Mouse (Mus musculus) bone marrow, adult 2 months (tissue): ENCODE measurements around the gene Pcp2. TPM values are rescaled to one million over a fixed set of nuclear protein-coding genes. Genes with fewer than 3 reads are reported as not detected.

ENCODE experiments used
- H3K27ac ChIP-seq: fragments of 200-500 bp; 2 replicates; pipeline ENCODE4 v1.5.1; 2012; ENCODE audit warnings: low read depth, mild to moderate bottlenecking, control low read depth, inconsistent platforms, low read length; ENCODE audit not compliant: control insufficient read depth, poor library complexity, insufficient read depth
- H3K4me1 ChIP-seq: fragments of 200-500 bp; 2 replicates; pipeline ENCODE4 v1.6.1; 2011; ENCODE audit warnings: low read length; ENCODE audit not compliant: control insufficient read depth, insufficient read depth
- H3K4me3 ChIP-seq: fragments of 200-500 bp; replicated peaks from 2 replicates; pipeline ENCODE3; 2011; ENCODE audit warnings: mild to moderate bottlenecking, low read depth, low read length, control low read depth; ENCODE audit not compliant: control insufficient read depth
- CTCF ChIP-seq: fragments of 200-500 bp; IDR thresholded peaks from 2 replicates; pipeline ENCODE4 v1.5.1; 2011; ENCODE audit warnings: low read length, control low read depth; ENCODE audit not compliant: control insufficient read depth, insufficient read depth
- POLR2A ChIP-seq: fragments of 200-500 bp; IDR thresholded peaks from 2 replicates; pipeline ENCODE4 v1.6.1; 2011; ENCODE audit warnings: low read depth, mild to moderate bottlenecking, control low read depth, low read length, borderline replicate concordance; ENCODE audit not compliant: control insufficient read depth
- WGBS: fragments of 180-500 bp; shearing (Covaris S2); methylation state at CpG from one replicate; pipeline ENCODE4 v1.1.7; 2018; 5-methylcytosine and 5-hydroxymethylcytosine counted together
- polyA plus RNA-seq: library from polyadenylated mRNA; stranded (reverse); fragments of >200 nt; gene quantifications from 2 replicates; pipeline ENCODE4 v1.2.4, GENCODE M21; 2011; ENCODE audit warnings: low replicate concordance; ENCODE audit not compliant: missing spikeins, insufficient read depth, insufficient read length

Gene Pcp2
- polyA plus RNA-seq, 1 experiment, result not detected

GRCm38 (mm10) chr8:3654726-3655508 lies 29.6 kb upstream of the Pcp2 start:
- Histone ChIP-seq H3K4me1 (peaks cover 12% of the 10 kb centered on the region), H3K4me3 (no peak overlapping the region), H3K27ac (no peak overlapping the region)
- 86% methylated on average over 11 of the region's 11 CpGs for WGBS
- no peak for TF ChIP-seq POLR2A
- no peak for TF ChIP-seq CTCF

DNA sequence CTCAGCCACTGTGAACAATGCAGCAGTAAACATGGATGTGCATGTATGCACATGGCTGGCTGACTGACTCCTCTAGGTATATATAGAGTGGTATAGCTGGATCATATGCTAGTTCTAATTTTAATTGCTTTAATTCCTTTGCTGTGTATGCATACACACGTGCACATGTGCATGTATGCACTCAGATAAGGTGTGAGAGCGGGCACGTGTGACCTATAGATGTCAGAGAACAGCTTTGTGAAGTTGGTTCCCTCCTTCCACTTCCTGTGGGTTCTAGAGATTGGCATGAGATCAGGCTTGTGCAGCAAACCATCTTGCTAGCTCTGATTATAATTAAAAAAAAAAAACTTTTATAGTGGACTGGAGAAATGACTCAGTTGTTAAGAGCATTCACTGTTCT lies 27.5 kb upstream of the Pcp2 start:
- Histone ChIP-seq H3K4me3 (no peak overlapping the region), H3K4me1 (peaks cover 8% of the 10 kb centered on the region; the same call in 1 of the 2 replicates), H3K27ac (no peak overlapping the region)
- no peak for TF ChIP-seq CTCF
- no peak for TF ChIP-seq POLR2A
- whole genome bisulfite sequencing, result 24% methylated on average over 3 of the region's 3 CpGs

DNA sequence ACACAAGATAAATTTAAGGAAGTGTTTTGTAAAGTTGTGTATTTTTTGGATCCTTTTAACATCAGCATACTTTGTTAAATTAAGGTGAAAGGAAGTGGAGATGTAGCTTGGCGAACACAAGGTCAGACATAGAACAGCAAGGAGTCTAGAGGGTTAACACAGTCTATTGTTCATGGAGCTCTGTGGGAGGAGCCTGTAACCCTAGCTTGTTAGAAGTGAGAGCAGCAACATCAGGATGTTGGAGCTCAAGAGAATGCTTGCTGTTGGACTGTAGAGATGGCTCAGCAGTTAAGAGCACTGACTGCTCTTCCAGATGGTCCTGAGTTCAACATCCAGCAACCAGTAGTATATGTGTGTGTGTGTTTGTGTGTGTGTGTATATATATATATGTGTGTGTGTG lies 23.6 kb upstream of the Pcp2 start:
- 24% methylated on average over 1 of the region's 1 CpGs for WGBS
- H3K27ac ChIP-seq, result peak overlapping the region; percentile 90
- peak overlapping the region; percentile 48 for H3K4me3 ChIP-seq
- TF ChIP-seq CTCF, result no peak
- peaks cover 1% of the 10 kb centered on the region; the same call in 1 of the 2 replicates for H3K4me1 ChIP-seq

GRCm38 (mm10) chr8:3648268-3648667 lies 22.9 kb upstream of the Pcp2 start:
- Histone ChIP-seq H3K4me1 (peaks cover 1% of the 10 kb centered on the region; the same call in 1 of the 2 replicates), H3K27ac (peak overlapping the region; percentile 90; the same call in 1 of the 2 replicates), H3K4me3 (no peak overlapping the region)
- WGBS, result 25% methylated on average over 2 of the region's 2 CpGs
- TF ChIP-seq POLR2A (no peak), CTCF (no peak)

- peak overlapping the region; percentile 20; the same call in 1 of the 2 replicates for H3K27ac ChIP-seq
- TF ChIP-seq CTCF, result no peak
- no peak for TF ChIP-seq POLR2A
- WGBS, result 62% methylated on average over 4 of the region's 4 CpGs
- peaks cover 1% of the 10 kb centered on the region; the same call in 1 of the 2 replicates for H3K4me1 ChIP-seq
- H3K4me3 ChIP-seq, result no peak overlapping the region
Observed at GRCm38 (mm10) chr8:3647561-3647960, 22.2 kb upstream of the Pcp2 start.

DNA sequence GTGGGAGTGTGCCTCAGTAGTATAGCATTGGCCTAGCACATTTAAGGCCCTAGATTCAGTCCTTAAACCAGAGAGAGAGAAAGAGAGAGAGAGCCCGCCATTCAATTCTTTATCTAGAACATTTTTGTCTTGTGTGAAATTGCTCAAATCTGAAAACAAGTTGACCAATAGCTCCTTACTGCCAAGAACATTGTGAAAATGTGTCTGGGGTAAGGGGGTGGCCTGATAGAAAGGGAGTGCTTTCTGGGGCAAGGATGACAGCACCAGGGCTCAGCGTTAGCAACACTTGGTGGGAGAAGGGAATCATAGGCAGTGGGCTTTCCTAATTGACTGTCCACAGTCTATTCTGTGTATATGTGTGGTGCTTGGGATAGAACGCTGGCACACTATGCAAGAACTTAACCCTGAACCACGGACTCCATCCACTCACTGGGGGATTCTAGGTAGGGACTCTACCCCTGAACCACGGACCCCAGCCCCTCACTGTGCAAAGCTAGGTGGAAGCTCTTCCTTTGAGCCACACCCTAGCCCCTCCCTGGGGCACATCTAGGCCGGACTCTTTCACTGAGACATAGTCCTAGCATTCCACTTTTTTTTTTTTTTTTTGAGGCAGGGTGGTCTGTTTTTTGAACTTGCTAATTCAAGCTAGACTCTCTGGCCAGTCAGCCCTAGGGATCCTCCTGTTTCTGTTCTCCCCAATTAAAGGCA lies 21.6 kb upstream of the Pcp2 start:
- Histone ChIP-seq H3K27ac (peak overlapping the region; percentile 84), H3K4me3 (no peak overlapping the region), H3K4me1 (peaks cover 1% of the 10 kb centered on the region; the same call in 1 of the 2 replicates)
- TF ChIP-seq CTCF (no peak), POLR2A (no peak)
- 51% methylated on average over 6 of the region's 6 CpGs for WGBS

GRCm38 (mm10) chr8:3645804-3646203 lies 20.5 kb upstream of the Pcp2 start:
- no peak for TF ChIP-seq POLR2A
- peak; percentile 78 for TF ChIP-seq CTCF
- H3K4me1 ChIP-seq, result peaks cover 1% of the 10 kb centered on the region; the same call in 1 of the 2 replicates
- H3K4me3 ChIP-seq, result no peak overlapping the region
- peak overlapping the region; percentile 84; the same call in 1 of the 2 replicates for H3K27ac ChIP-seq
- WGBS, result 9% methylated on average over 5 of the region's 5 CpGs

DNA sequence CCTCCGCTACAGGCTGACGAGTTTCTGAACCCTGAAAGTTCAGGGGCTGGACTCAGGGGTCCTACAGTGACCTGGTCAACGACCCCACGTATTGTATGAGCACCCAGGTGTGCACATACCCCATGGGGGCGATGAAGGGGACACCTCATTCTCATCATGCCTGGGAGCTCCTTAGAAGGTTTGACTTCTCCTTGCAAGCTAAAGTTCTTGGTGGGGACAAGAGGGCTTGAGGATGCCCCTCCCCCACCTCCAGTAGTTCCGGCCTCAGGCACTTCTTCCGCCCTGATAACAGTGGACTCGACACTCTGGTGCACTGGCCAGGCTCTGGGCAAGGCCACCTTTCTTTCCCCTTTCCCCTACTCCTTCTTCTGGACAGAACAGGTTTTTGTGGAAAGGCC lies 6.1 kb upstream of the Pcp2 start:
- 4% methylated on average over 8 of the region's 8 CpGs for WGBS
- peak overlapping the region; percentile 77 for H3K27ac ChIP-seq
- TF ChIP-seq POLR2A, result 0 out of 2 replicates have a peak, but pooled peaks have one; percentile 8
- no peak for TF ChIP-seq CTCF
- H3K4me1 ChIP-seq, result no peaks in the 10 kb centered on the region; the same call in none of the 2 replicates
- peak overlapping the region; percentile 98 for H3K4me3 ChIP-seq
